Mouse (Mus musculus) gastrocnemius, adult 2 months (tissue): Measurements from ENCODE around the gene Iqcf6. TPM values are rescaled to one million over a fixed set of nuclear protein-coding genes. Genes with fewer than 3 reads are reported as not detected.
"Not testable (repeated sequence)": the region's sequence is repeated elsewhere in the genome, so short reads cannot be mapped to it uniquely, and the experiment has no call there.

Source experiments
- DNase-seq: peaks from one replicate; pipeline ENCODE4 v3.0.0; 2022
- H3K27ac ChIP-seq: fragments of 200-600 bp; 2 replicates; pipeline ENCODE4 v1.8.1; 2022; ENCODE audit warnings: mild to moderate bottlenecking
- H3K4me3 ChIP-seq: fragments of 200-600 bp; 2 replicates; pipeline ENCODE4 v1.8.1; 2022; ENCODE audit warnings: mild to moderate bottlenecking, moderate library complexity
- CTCF ChIP-seq: fragments of 200-600 bp; IDR thresholded peaks from 2 replicates; pipeline ENCODE4 v1.8.1; 2022; ENCODE audit warnings: antibody characterized with exemption, mild to moderate bottlenecking, moderate library complexity
- intact Hi-C: fragments of 180-260 bp; cut with DNase I; formaldehyde crosslinking; loops from one replicate; pipeline ENCODE4 v1.15.1; 2025
- long read RNA-seq, 2 experiments: library from polyadenylated mRNA; stranded (forward); transcript quantifications; one replicate each; pipeline ENCODE4 v2.0.0; 2021
- total RNA-seq, 2 experiments: library from RNA; stranded (reverse); gene quantifications; 2 replicates each; pipeline ENCODE4 v1.2.3; 2021

Iqcf6 gene
- total RNA-seq: not detected
- long read RNA-seq, experiment 1: 0 reads
- long read RNA-seq, experiment 2: 0 reads

- H3K27ac ChIP-seq: no peak within 1 kb of the TSS
- no peak for TF ChIP-seq CTCF
Observed at GRCm38 (mm10) chr9:106626282-106626681, at the start of gene Iqcf6. TSS of gene Iqcf6 (plus strand) at chr9:106626582.

DNA sequence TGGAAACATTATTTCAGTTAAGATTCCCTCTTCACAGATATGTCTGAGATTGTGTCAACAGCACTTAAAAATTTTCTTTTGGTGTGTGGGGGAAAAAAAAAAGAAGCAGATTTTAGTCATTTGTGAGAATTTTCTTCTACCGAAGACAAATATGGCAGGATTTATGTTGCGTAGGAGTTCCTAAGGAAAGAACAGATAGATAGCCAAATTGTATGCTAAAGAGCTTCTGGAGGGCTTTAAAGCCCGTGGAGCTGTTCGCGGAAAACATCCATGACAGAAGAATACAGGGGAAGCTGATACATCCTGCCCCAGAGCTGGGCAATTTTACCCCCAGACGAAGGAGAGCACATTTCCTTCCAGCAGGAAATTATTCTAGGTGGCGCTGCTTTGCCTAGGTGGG, 46.4 kb upstream of the Iqcf6 start:
- DNase-seq: no peak
- intact Hi-C loops: no loop called here
- TF ChIP-seq CTCF: no peak
- H3K27ac ChIP-seq: no peak overlapping the region
- H3K4me3 ChIP-seq: no peak overlapping the region

More at GRCm38 (mm10) chr9:106626282-106626681, at the start of gene Iqcf6:
- intact Hi-C loops: no loop called here
- no peak within 1 kb of the TSS for H3K4me3 ChIP-seq
- DNase-seq: no peak

GRCm38 (mm10) chr9:106582552-106582951, 43.8 kb upstream of the Iqcf6 start:
- intact Hi-C loops: no loop called here
- no peak for TF ChIP-seq CTCF
- H3K27ac ChIP-seq: no peak overlapping the region
- no peak for DNase-seq
- no peak overlapping the region for H3K4me3 ChIP-seq

- Histone ChIP-seq H3K27ac (no peak overlapping the region), H3K4me3 (no peak overlapping the region)
- intact Hi-C loops: no loop called here
- no peak for TF ChIP-seq CTCF
- no peak for DNase-seq
Observed at GRCm38 (mm10) chr9:106592158-106592557, 34.2 kb upstream of the Iqcf6 start.

GRCm38 (mm10) chr9:106595402-106595801, 31.0 kb upstream of the Iqcf6 start:
- H3K4me3 ChIP-seq, intact Hi-C loops, H3K27ac ChIP-seq, DNase-seq: not testable (repeated sequence)

DNA sequence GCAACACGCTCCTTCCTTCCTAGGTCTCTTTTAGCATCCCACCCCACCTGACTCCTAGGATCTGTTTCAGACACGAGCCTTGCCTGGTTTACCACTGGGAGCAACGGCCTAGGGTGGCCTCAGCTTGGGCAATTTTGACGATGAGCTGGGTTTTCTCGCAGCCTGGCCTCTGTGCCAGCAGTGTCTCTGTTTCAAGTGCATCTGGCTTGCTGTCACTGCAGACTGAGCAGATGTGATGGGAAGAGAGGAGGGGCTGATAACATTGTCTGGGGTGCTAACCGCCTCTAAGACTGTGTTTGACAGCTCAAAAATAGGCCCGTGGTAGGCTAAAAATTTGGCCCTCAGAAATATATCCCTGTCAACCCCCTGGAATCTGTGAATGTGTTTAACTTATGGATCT, 30.5 kb upstream of the Iqcf6 start:
- Histone ChIP-seq H3K4me3 (no peak overlapping the region), H3K27ac (no peak overlapping the region)
- no peak for TF ChIP-seq CTCF
- DNase-seq: no peak
- intact Hi-C loops: no loop called here

DNA sequence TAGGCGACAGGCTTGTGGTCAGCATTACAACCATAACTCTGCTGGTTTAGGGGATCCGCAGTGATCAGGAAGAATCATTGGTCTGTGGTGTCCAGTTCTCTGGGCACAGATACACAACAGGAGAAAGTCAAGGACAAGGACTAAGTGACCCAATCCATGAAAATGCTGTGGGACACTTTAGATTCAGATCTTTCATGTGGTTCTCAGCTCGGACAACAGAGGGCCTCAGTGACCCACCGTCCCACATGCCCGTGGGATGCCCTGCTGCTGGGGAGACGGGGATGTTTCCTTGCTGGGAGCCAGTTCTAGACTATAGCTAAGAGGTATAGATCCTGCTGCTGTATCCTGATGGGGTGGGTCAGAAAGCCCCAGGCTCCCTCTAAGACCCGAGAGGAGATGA, 27.9 kb upstream of the Iqcf6 start:
- Histone ChIP-seq H3K27ac (no peak overlapping the region), H3K4me3 (no peak overlapping the region)
- no peak for TF ChIP-seq CTCF
- intact Hi-C loops: no loop called here
- no peak for DNase-seq

GRCm38 (mm10) chr9:106600546-106600945, 25.8 kb upstream of the Iqcf6 start:
- Histone ChIP-seq H3K27ac (no peak overlapping the region), H3K4me3 (no peak overlapping the region)
- DNase-seq: peak; percentile 25
- TF ChIP-seq CTCF: peak; percentile 65
- intact Hi-C loops: no loop called here

DNA sequence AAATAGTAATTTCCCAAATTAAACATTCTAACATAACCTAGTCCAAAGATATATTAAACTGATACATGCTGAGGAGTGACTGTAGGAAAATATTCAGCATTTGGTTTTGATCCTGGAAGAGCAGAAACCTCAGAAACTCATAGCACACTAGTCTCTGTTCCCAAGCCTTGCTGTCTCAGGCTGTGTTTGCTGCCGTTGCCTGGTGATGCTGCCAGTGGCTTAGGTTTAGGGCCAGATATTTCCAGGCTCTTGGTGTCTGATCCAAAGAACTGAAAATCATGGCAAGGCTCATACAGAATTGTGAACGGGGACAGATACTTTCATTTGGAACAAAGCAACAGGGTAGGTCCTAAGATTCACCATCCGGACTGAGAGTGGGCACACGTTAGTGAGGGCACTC, 15.7 kb upstream of the Iqcf6 start:
- intact Hi-C loops: no loop called here
- Histone ChIP-seq H3K4me3 (no peak overlapping the region), H3K27ac (no peak overlapping the region)
- no peak for TF ChIP-seq CTCF
- no peak for DNase-seq

- H3K4me3 ChIP-seq: no peak overlapping the region
- intact Hi-C loops: no loop called here
- TF ChIP-seq CTCF: no peak
- DNase-seq: no peak
- H3K27ac ChIP-seq: no peak overlapping the region
Observed at GRCm38 (mm10) chr9:106613951-106614350, 12.4 kb upstream of the Iqcf6 start.

GRCm38 (mm10) chr9:106614616-106615015, 11.8 kb upstream of the Iqcf6 start:
- no peak overlapping the region for H3K4me3 ChIP-seq
- intact Hi-C loops: no loop called here
- no peak overlapping the region for H3K27ac ChIP-seq
- no peak for TF ChIP-seq CTCF
- DNase-seq: no peak

DNA sequence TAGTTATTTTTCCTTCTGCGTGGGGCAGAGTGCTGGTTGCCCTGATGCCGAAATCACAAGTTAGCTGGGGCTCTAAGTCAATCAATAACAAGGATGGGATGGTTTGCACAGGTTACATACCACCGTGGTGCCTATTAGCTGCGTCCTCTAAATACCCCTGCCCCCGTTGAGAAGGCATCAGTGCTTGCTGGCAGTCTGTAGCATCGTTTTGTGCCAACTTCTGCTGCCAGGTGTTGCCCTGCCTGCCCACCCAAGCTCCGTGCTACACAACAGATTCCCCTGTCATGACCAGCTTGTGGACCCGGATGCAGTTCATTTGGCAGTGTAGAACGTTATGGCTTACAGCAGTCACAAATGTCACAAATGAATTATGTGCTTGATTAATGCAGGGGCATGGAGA, 10.1 kb upstream of the Iqcf6 start:
- no peak for DNase-seq
- no peak overlapping the region for H3K4me3 ChIP-seq
- TF ChIP-seq CTCF: no peak
- intact Hi-C loops: no loop called here
- no peak overlapping the region for H3K27ac ChIP-seq

- no peak for TF ChIP-seq CTCF
- H3K27ac ChIP-seq: no peak overlapping the region
- no peak overlapping the region for H3K4me3 ChIP-seq
- intact Hi-C loops: no loop called here
- DNase-seq: no peak
Observed at GRCm38 (mm10) chr9:106617496-106617895, 8.9 kb upstream of the Iqcf6 start.

DNA sequence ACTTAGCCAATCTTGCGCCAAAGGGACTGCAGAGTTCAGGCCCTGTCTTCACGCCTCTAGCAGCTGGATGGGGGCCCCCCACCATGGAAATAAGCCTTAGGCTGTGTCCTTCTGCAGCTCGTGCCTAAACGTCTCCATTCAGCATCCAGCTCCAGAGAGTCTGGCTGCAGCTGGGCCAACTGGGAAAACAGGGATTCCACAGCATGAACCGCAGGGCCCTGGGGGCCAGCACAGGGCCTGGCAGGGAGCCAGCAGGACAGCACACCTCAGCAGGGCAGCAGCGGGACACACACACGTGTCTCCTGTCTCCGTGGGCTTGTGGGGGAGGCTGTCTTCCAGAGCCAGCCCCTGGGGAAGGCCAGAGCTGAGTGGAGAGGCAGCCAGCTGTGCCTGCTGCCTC, 1.4 kb downstream of the Iqcf6 start:
- intact Hi-C loops, H3K4me3 ChIP-seq, DNase-seq, H3K27ac ChIP-seq: not testable (repeated sequence)

DNA sequence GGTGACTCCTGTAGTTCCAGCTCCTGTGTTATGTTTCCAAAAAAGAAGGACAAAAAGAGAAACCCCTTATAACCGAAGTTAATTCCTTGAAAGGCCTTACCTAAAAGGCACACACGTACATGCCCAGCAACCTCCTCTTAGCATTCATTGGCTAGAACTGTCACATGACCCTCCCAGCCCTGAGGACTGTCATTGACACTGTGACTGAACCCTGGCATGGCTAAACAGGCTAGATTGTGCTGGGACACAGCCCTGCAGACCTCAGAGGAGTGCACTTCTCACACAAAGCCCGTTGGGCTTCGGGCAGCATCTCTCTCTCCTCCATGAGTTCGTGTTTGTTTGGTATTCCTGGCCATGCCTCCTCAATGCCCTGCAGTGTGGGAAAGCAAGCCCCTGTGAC, 5.8 kb downstream of the Iqcf6 start:
- intact Hi-C loops: no loop called here
- TF ChIP-seq CTCF: no peak
- Histone ChIP-seq H3K27ac (no peak overlapping the region), H3K4me3 (no peak overlapping the region)
- DNase-seq: no peak
